Mouse (Mus musculus) kidney, adult 2 months (tissue): ENCODE data around the gene P3h2.

Source experiments
- CTCF ChIP-seq: fragments of 200-500 bp; conservative IDR thresholded peaks from 2 replicates; pipeline ENCODE4 v1.5.1; 2011; ENCODE audit warnings: low read depth, mild to moderate bottlenecking, control low read depth, low read length, moderate library complexity, mixed read lengths; ENCODE audit not compliant: insufficient read depth, insufficient read length
- POLR2A ChIP-seq: fragments of 200-500 bp; IDR thresholded peaks from one replicate; pipeline ENCODE4 v1.6.1; 2011; ENCODE audit warnings: low read depth, low read length, control low read depth

DNA sequence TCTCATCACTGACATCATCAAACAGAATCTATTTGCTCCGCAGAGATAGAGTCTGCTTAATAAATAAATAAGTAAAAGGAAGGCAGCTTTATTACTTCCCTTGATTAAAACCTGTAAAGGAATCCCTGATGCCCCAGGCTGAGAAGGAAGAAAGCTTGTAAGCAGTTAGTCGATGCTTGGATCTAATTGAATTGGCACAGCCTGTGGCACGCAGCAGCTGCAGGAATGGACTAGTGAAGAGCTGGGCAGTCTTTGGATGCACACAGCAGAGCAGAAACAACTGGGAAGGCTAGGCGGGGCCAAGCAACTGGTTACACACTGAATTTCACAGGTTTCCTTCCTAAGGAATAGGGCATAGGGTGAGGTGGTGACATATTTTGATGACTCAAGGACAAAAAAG is 5.4 kb downstream of the P3h2 start:
- TF ChIP-seq POLR2A (no peak), CTCF (no peak)
